Mouse (Mus musculus) pancreas, adult 10 weeks (tissue): ENCODE results near the gene Olfr99. TPM values are rescaled to one million over a fixed set of nuclear protein-coding genes. Genes with fewer than 3 reads are reported as not detected.

ENCODE experiments used
- polyA plus RNA-seq: library from polyadenylated mRNA; stranded (reverse); fragments of 350-450 nt; fragmentation: Illumina TruSeq; extraction: RNeasy Lipid Tissue Mini Kit (QIAGEN cat#74804); gene quantifications from one replicate; pipeline ENCODE4 v1.2.3, GENCODE M21; 2015; ENCODE audit warnings: low read depth, low replicate concordance; ENCODE audit not compliant: insufficient read depth

The Olfr99 gene
- polyA plus RNA-seq, result not detected

DNA sequence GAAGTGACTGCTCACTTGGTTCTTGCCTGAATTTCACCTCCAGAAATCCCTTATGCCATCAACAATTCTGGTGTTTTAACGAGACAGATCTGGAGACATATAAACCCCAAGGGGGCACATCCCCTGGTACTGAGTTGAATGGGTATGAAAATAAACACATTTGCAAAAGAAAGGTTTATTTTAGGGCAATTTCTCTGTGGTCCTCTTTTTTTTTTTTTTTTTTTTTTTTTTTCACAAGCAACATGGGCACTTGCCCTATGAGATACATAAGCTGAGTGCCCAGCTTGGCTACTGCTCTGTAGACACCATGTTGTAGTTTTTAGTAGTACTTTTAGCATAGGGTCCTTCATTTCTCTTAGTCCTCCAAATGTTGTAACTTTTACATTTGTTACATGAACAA, at the start of gene Olfr99:
Olfr99 (minus strand) TSS at position 101 of the 400 bp plus-strand sequence.

DNA sequence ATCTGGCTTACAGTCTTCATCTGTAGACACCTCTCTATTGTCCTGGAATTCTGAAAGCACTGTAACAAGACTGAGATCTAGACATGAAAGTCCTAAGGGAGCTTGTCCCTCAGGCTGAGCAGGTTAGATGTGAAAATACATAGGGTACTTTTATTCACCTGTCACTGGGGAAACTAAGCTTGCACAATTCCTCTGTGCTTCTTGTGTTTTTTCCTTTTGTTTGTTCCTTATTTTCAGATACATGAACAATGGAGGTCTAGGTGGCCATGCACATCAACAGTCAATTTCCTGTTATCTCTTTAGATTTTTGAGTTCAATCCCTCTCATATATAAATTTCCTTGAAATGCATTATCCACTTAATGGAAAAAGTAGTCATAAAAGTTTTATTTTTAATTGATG, 33.7 kb upstream of the Olfr99 start, which contains the start of gene Olfr102:
Olfr102 (minus strand) TSS at position 101 of the 400 bp plus-strand sequence.

DNA sequence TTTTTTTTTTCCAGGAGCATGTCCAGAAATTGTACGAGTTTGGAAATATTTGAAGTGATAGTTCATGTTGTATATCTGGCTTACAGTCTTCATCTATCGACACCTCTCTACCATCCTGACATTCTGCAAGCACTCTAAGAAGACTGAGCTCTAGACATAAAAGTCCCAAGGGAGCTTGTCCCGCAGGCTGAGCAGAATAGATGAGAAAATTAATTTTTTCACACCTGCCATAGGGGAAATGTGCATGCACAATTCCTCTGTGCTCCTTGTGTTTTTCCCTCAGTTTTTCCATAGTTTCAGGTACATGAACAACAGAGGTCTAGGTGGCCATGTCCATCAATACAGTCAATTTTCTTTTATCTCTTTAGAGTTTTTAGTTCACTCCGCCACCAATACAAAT, 21.0 kb upstream of the Olfr99 start, which contains the start of gene Olfr101:
Olfr101 (minus strand) TSS at position 101 of the 400 bp plus-strand sequence.

DNA sequence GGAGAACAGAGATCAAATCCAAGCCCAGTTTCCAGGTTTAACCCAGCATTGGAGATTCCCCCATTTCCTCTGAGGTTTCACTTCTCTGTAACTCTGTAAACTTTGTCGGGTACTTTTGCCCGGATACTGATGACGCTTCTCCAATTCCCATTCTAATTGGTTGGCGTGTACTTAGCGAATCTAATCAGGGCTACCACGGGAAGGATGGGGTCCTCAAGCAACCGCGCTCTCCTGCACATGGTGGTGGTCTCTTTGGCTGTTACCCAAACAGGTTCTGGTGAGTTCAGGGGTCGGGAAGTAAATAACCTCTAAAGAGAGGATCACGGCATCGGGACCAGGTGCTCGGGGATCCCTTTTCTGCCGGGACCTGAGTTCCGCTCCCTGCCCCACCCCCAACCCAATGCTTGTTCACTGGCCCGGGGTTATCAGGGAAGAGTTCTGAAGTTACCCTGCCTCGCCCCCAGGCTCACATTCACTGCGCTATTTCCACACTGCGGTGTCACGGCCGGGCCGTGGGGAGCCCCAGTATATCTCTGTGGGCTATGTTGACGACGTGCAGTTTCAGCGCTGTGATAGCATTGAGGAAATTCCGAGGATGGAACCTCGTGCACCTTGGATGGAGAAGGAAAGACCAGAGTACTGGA, 13.1 kb downstream of the Olfr99 start, which contains the start of gene H2-M3:
H2-M3 (plus strand) TSS at position 163 of the 644 bp plus-strand sequence.

DNA sequence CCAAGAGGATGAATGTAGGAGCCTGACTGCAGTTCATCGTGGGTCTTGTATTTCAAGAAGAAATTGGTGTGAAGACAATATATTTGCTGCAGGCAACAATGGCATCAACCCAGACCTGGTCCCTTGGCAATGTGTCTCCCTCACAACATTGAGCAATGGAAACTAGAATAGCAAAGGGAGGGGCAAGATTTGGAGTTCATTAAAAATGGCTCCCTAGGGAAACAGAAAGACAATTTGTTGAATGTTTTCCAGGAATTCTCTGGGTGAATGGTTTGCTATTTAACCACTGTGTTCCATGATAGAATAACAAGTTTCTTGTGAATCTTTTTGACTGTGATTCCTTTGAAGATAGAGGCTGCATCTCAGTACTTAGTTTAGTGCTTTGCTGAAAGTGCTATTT, 19.6 kb downstream of the Olfr99 start, which contains the start of gene Olfr98:
Olfr98 (minus strand) TSS at position 124 of the 400 bp plus-strand sequence.

DNA sequence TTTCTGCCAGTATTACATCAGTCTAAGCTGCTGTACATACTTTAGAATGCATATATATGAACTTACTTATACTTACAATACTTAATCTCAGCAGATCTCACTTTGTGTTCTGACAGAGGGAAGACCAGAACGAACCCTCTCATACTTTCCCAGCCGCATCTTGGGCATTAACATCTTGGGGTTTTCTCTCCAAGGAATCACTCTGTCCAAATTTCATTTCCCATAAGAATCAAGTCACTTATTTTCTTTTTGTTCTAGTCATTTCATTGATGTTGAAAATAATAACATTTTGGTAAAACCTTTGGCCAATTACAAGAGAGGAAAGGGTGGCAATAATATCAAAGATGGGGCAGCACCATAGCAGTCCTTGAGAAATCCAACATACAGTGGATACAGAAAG, 46.0 kb downstream of the Olfr99 start, which contains the start of gene Olfr97:
Olfr97 (minus strand) TSS at position 101 of the 400 bp plus-strand sequence.

Other genes starting within 250 kb of the Olfr99 start
- gene Gabbr1, start 237.5 kb downstream of the Olfr99 start, polyA plus RNA-seq, result 12.4 TPM
- not detected for gene Olfr90, start 195.0 kb downstream of the Olfr99 start, polyA plus RNA-seq
- gene Olfr91, start 185.2 kb downstream of the Olfr99 start, polyA plus RNA-seq, result not detected
- gene Olfr92, start 163.4 kb downstream of the Olfr99 start, polyA plus RNA-seq, result not detected
- not detected for gene Olfr93, start 122.0 kb downstream of the Olfr99 start, polyA plus RNA-seq
- gene Ubd, start 89.6 kb downstream of the Olfr99 start, polyA plus RNA-seq, result not detected
- not detected for gene Olfr94, start 82.5 kb downstream of the Olfr99 start, polyA plus RNA-seq
- gene Olfr95, start 70.3 kb downstream of the Olfr99 start, polyA plus RNA-seq, result not detected
- not detected for gene Olfr96, start 63.3 kb downstream of the Olfr99 start, polyA plus RNA-seq
- gene Olfr97, start 46.1 kb downstream of the Olfr99 start, polyA plus RNA-seq, result not detected
- not detected for gene Olfr98, start 19.7 kb downstream of the Olfr99 start, polyA plus RNA-seq
- gene H2-M3, start 13.2 kb downstream of the Olfr99 start, polyA plus RNA-seq, result 5.1 TPM
- gene Olfr101, start 20.9 kb upstream of the Olfr99 start, polyA plus RNA-seq, result not detected
- not detected for gene Olfr102, start 33.6 kb upstream of the Olfr99 start, polyA plus RNA-seq
- gene Olfr103, start 56.2 kb upstream of the Olfr99 start, polyA plus RNA-seq, result not detected
- not detected for gene Olfr104-ps, start 76.1 kb upstream of the Olfr99 start, polyA plus RNA-seq
- not detected for gene Olfr105-ps, start 95.6 kb upstream of the Olfr99 start, polyA plus RNA-seq
- gene Olfr106-ps, start 106.9 kb upstream of the Olfr99 start, polyA plus RNA-seq, result not detected
- not detected for gene Olfr107, start 115.8 kb upstream of the Olfr99 start, polyA plus RNA-seq
- gene Olfr108, start 162.0 kb upstream of the Olfr99 start, polyA plus RNA-seq, result not detected
- not detected for gene Olfr109, start 175.5 kb upstream of the Olfr99 start, polyA plus RNA-seq
- not detected for gene H2-M2, start 200.1 kb upstream of the Olfr99 start, polyA plus RNA-seq
- gene Olfr110, start 209.0 kb upstream of the Olfr99 start, polyA plus RNA-seq, result not detected
- not detected for gene Olfr111, start 224.6 kb upstream of the Olfr99 start, polyA plus RNA-seq